Mouse (Mus musculus): ENCODE results near the gene Gm5617.
"Not testable (repeated sequence)": the region's sequence is repeated elsewhere in the genome, so short reads cannot be mapped to it uniquely, and the experiment has no call there.

Gene Gm5617

DNA sequence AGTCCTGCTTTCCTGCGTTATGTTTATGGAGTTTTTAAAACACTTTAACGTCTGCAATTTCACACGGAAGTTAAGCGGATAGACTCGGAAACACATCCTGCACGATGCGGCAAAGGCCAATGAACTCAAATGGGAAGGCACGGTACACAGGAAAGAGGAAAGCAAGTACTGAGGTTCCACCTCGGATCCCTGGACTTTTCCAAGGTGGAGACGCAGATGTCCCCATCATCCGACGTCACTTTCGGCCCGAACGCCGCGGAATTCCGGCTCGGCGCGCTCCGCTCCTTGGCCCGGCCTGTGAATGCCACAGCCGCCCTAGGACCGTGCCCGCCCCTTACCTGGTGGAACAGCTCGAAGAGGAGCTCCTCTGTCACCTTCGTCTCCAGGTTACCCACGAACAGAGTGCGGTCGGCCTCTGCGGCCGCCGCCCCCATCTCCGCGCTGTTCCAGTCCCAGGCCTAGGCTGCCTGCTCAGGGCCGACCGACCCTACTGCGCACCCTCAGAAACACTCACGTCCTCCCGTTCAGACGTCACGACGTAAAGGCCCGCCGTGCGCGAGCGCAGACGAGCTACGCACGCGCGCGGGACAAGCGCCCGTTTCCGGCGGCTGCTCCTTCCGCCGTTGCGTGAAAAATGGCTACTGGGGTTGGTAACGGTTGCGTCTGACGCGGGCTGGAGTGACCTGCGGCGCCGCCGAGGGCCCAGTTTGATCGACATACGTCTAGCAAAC, at the start of gene Gm5617, which contains the start of gene Rbm7:
Gene Gm5617 (plus strand): TSS at position 626 of the 731 bp plus-strand sequence.
Gene Rbm7 (minus strand): TSS at position 483 of the 731 bp plus-strand sequence.
- DNase-seq (ENCODE audit: low read depth, low spot score) = peak; percentile 93

DNA sequence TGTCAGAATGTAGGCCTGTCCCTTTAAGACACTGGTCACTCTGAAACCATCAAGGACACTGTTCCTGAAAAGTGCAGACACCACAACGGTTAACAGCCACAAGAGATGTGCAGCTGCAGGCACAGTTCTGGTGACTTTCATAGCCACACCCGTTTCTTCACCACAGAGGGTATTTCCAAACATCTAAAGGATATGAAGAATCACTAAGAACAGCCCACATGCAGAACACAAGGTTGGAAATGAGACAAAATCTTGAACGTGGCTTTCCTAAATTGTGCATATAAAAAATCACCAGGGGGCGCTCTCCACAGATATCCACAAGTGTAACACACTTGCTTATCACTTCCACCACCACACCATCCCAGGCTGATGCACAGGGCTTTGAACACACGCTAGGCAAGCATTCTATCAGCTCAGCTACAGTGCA, 47.4 kb upstream of the Gm5617 start:
- no peak for DNase-seq (ENCODE audit: low read depth, low spot score)

DNA sequence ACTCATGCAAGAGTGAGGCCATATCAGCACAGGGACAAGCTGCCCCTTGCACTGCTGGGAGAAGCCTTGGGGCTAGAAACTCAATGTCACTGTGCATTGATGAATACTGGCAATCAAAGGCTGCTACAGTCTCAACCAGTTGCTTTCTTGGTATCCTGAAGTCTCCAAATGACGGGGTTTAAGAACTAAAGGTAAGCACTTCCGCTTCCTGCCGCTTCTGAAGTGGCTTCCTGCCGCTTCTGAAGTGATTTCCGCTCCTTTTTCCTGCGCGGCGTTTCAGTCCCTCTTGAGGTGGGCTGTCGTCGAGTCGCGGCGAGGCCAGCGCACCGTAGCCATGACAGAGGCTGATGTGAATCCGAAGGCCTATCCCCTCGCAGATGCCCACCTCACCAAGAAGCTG, 45.2 kb upstream of the Gm5617 start:
- DNase-seq (ENCODE audit: low read depth, low spot score) = no peak

DNA sequence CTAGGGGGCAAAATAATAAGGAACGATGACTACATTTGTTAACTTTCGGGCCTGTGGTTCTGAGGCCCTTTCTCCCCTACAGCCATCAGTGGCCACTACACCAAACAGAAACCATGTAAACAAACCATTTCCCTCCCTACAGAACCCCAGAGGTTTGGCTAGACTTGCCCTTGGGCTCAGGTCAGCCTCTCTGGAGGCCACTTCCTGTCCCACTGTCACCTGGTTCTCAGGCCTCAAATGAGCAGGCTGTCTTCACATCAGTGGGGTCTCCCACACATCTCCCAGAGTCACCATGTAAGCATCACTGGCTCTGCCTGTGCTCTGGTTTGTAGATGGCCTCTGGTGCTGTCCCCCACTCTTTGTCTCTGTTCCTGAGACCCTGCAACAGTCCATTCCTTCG, 39.3 kb upstream of the Gm5617 start:
- no peak for DNase-seq (ENCODE audit: low read depth, low spot score)

DNA sequence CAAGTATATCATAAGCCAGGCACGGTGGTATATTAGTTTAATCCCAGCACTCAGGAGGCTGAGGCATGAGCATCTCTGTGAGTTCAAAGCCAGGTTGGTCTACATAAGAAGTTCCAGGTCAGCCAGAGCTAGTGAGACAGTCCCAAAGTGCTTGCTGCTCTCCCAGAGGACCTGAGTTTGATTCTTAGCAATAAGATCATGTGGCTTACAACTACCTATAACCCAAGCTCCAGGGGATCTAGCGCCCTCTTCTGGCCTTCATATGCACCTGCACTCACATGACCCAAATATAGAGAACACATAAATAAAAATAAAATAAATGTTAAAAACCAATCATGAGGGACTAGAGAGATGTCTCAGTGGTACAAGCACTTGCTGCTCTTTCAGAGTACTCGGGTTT, 36.4 kb upstream of the Gm5617 start:
- no peak for DNase-seq (ENCODE audit: low read depth, low spot score)

DNA sequence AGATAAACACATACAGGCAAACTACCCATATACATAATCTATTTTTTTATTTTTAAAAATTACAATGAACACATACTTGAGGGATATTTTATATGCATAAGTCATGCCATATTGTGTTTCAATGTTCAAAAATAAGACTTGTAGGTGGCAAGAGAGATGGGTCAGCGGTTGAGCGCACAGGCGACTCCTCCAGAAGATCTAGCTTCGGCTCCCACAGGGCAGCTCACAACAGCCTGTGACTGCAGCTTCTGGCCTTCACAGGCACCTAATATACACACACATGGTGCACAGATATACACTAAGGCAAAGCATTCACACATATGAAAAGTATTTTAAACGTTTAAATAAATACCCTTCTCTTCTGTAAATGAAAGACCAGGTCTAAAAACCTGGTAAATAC, 35.9 kb upstream of the Gm5617 start:
- DNase-seq (ENCODE audit: low read depth, low spot score) = no peak

DNA sequence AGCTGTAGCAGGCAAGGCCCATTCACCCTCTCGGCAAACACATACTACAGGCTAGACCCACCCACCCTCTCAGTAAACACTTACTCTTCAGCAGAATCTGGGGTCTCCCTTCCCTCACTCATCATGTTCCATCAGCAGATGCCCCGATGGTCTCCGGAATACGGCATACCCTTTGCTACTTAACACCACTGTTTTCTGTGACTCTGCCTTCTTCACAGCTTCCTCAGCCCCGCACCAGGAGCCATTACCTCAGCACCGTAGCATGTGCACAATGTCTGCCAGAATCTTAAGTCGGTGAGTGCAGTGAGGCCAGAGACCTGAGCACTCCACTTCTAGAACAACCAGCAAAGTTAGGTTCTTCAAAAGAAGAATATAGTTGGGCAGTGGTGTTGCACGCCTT, 34.5 kb upstream of the Gm5617 start:
- DNase-seq (ENCODE audit: low read depth, low spot score) = no peak

DNA sequence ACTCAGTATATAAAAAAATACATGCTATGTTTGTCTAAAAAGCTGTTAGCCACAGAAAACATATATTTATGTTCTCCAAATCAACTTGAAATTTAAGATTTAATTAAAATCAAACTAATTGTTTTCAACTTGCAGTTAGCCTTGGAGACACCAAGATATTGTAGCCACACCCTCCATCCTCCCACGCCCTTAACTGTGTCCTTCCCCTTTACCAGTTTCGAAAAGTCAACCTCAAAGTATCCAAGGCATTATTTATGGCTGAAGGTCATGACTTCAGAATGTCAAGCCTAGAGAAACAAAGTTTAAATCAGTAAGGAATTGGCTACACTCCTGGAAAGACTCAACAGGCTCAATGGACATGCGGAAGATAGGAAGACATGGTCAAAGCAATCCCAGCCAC, 33.7 kb upstream of the Gm5617 start:
- DNase-seq (ENCODE audit: low read depth, low spot score) = no peak

DNA sequence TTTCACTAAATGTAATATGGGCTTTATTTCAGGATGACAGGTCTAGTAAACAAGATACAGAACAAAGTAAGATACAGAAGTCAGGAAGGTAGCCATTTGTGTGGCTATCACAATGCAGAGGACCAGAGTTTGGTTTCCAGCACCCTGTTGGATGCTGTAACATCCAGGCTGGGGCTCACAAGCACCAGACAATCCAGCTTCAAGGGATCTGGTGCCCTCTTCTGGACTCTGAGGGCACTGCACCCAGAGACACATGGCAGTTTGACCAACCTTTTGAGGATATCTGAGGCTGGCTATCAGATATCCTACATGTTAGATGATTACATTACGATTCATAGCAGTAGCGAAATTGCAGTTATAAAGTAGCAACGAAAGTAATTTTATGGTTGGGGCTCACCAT, 29.6 kb upstream of the Gm5617 start:
- DNase-seq (ENCODE audit: low read depth, low spot score) = no peak

DNA sequence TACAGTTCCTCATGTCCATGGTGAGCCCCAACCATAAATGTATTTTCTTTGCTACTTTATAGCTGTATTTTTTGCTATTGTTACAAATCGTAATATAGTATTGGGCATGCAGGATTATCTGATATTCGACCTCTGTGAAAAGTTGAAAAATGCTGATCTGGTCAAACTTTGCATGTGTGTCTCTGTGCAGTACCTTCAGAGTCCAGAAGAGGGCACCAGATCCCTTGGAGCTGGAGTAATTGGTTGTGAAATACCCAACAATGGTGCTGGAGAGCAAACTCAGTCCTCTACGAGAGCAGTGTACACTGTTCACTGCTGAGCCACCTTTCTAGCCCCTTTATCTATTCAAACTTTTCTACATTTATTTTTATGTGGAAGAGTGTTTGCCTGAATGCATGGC, 28.4 kb upstream of the Gm5617 start:
- DNase-seq (ENCODE audit: low read depth, low spot score) = peak; percentile 40

DNA sequence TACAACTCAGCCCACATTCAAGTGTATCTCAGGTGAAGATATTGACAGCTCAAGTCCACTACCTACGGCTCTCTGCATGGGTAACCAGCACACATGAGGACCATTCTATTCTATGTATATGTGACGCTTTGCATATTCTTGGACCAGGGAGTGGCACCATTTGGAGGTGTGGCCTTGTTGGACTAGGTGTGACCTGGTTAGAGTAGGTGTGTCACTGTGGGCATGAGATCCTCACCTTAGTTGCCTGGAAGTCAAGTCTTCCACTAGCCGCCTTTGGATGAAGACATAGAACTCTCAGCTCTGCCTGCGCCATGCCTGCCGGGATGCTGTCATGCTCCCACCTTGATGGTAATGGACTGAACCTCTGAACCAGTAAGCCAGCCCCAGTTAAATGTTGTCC, 27.8 kb upstream of the Gm5617 start:
- DNase-seq (ENCODE audit: low read depth, low spot score) = not testable (repeated sequence)

DNA sequence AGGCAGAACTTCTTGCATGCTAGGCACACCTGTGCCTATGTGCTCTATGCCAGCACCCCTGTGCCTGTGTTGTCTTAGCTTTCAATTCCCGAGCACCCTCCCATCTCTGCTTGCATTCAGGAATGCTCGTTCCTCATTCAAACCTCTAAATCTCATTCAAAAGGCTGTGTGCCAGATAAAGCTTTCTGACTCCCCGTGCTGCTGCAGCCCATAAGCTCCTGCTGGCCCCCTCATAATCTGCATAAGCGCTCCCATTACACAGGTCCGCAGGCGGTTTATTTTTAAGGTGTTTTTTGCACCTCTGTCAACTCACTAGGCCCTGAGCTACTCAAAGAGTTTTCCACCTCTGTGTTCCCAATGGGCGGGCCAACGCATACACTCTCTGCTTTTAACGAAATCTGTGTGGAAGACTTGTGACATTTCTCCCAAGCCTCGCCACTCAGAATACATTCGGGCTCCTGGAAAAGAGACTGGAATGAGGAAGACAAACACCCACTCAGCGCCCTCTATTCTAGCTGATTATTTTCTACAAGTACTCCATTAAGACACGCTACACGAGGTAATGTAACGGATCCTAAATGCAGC, 22.7 kb upstream of the Gm5617 start:
- DNase-seq (ENCODE audit: low read depth, low spot score) = no peak

DNA sequence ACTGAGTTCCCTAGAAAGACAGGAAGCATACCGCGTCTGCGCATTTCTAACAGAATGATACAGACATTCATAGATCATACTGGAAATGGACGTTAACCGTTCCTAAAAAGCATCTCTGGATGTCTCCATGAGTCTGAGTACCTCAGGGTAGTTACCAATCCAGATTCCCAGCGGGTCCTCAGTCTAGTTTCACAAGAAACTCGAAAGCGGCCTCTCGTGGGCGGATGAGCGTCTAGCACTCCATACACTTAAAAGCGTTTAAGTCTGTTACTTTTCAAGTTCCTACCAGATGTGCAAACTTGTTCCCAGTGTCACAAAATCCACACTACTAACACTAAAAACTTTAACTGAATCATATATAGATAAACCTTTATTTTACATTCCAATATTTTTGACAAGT, 22.1 kb upstream of the Gm5617 start:
- no peak for DNase-seq (ENCODE audit: low read depth, low spot score)

DNA sequence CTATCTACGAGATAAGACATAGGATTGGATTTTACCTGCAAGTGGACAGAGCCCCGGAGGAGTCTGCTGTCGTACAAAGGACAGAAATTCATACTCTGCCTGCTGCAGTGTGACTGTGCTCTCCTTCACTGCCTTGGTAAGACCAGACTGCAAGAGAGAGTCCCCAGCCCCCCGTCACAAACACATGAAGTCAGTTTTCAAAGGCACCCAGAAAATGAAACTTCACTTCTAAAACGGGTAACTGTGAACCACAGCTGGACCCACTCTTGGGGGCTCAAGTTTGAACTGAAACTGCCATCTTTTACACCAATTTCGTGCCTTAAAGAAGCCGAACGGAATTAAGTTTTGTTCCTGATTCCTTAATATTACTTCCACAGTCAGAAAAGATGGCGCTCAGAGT, 20.9 kb upstream of the Gm5617 start:
- DNase-seq (ENCODE audit: low read depth, low spot score) = no peak

DNA sequence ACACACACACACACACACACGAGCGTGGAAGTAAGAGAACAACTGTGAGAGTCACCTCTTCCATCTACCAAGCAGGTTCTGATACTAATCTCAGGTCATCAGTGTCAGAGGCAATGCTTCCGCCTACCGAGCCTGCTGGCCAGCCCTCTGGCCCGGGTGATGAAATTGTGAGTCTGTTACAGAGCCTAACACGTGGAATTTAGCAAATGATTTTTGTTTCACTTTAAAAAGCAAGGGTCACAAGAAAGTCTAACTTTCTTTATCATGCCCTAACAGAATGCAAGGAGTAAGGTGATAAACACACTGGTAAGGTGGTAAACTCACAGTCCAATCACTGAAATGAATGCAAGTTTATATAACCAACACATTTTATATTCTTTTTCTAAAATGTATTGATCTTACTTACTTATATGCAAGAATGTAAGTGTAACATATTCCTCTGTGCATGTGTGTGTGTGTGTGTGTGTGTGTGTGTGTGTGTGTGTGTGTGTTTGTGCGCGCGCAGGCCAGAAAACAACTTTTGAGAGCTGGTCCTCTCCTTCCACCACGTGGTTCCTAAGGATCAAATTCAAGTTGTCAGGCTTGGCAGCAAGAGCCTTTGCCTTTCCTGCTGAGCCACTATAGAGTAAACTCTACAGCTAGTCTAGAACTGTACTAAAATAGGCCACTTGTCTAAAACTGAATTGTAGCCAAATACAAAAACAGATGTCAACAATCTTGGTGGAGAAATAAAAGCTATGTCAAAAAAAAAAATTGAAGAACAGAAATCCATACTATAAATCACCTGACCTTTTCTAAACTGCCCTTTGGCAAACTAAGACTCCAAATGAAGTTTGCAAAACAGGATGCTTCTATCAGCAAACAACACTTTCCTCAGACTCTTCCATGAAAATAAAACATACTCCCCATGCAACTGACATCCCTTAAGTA, 18.7 kb upstream of the Gm5617 start:
- DNase-seq (ENCODE audit: low read depth, low spot score) = no peak

DNA sequence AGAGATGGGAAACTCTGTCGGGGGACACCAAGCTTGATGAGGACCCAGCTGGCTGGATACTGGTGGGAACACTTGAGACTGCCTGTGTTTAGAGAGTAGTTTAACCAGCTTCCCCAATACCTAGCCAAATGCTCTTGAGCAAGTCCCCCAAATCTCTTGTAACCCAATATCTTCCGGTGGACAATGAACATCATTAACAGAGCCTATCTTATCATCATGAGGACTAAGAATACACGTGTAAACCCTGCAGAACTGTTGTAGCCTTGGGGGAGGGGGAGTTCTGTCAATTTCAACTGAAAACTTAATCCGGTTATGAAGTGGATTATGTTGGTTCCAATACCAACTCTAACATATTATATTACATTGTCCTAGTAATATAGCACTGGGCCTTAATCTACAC, 16.4 kb upstream of the Gm5617 start:
- DNase-seq (ENCODE audit: low read depth, low spot score) = no peak

DNA sequence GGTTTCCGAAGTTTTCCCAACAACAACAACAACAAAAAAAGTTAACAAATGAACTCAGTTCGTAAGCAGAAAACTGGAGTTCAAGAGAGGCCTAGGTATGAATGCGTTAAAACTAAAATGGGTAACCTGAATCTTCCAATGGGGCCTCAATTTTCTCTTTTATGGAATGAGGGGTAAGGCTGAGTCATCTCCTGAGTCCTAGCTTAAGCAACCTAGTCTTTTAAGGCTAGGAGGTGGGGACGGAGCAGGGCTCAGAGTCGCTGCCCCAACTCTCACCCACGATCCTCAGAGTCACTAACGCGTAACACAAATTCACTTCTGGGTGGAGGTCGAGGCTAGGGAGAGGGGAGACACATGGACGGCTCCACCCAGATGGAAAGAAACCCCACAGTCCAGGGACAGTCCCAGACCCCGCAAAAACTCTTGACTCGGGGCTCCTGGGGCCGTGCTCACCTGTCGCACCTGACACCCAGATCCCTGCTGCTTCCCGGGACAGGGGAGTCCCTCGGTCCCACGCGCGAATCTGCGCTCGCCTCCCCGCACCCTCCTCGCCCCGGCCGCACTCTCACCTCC, 15.3 kb upstream of the Gm5617 start:
- DNase-seq (ENCODE audit: low read depth, low spot score) = no peak

DNA sequence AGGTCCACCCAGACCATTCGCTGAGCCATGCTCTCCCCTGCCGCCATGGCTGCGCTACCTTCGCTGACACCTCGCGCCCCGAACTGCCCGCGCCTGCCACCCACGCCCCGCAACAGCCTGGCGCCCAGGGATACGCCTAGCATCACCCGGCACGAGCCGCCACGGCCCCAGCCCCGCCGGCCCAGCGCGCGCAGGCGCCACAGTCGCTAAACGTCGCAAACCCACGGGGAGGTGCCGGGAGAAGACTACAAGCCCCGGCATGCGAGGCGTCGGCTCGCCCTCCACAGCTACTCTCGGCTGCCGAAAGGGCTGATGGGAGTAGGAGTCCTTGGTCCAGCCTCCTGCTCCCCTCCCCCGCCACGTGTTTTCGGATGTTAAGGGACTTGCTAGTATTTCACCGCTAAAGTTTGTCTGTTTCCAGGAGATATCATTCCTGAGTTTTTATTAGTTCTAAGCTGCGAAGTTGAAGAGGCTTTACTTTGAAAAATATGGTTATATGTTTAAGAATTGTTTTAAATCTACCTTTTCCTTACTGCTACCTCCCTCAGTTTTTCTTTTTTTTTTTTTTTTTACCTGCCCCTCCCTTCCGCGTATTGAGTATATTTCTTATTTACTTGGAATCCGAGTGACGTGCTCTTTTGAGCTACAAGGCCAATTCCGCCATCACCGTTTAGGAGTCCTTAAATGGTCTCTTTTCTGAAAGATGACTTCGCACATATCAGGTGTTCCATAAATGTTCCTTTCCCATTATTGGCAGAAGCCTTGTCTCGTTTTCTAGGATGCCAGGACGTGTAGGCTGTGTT, 14.6 kb upstream of the Gm5617 start, which contains the start of gene Rexo2:
Gene Rexo2 (minus strand): TSS at position 213 of the 803 bp plus-strand sequence.
- peak; percentile 91 for DNase-seq (ENCODE audit: low read depth, low spot score)

DNA sequence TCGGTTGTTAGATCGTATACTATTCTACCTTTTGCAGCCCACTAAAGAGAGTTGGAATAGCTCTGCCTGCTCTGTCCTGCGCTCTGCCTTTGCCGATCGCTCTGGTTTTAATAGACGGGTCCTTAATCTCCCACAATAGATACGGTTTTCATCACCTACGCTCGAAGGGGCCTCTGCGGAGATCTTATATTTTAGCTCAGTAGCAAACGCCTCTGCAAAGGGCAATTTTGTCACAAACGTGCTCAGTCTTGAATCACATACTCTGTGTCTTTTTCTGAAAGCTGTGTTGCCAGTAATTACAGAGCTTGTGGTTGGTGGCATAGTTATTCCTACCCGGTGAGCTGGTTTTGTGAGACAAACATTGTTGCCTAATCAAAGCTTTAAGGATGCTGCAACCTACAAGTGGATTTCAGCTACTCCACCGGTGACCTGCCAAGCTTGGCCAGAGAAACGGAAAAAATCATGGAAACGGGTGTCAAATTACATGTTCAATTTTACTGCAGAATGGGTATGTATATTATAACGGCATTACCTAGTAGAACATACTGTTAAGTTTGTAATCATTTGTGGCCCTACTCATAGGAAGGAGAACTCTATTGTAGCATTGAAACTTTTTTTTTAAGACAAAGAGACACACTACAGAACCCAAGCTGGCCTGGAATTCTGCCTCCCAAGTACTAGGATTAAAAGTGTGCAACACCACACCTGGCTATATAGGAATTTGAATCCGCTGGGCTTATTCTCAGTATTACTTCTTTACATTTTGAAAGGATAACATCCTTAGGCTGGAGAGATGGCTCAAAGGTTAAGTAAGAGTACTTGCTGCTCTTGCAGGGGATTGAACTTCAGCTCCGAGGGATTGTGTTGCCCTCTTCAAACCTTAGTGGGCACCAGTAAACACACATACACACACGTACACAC, 13.8 kb upstream of the Gm5617 start:
- no peak for DNase-seq (ENCODE audit: low read depth, low spot score)

DNA sequence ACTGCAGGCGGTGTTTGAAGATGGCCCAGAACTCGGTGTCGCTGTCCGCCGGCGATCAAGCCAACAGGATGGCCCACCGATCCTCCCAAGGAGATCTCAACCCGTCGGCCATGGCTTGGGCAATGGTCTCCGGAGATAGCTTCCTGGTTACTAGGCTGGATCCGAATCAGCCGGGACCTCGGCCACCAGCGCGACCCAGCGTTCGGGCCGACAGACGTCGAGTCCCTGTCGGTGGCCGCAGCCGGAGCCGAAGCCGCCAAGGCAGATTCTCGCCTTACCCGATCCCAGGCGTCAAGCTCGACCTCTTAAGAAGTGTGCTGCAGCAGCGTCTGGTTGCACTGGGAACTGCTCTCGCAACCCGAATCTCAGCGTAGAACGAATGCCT, 298 bp downstream of the Gm5617 start:
- no peak for DNase-seq (ENCODE audit: low read depth, low spot score)

Data from skeletal muscle tissue, adult 2 months (tissue).